Mouse (Mus musculus) inflammation-experienced regulatory T-cells, adult 6 months (primary cell): Measurements from ENCODE around the gene Arl5c. TPM values are rescaled to one million over a fixed set of nuclear protein-coding genes. Genes with fewer than 3 reads are reported as not detected.

Source experiments
- ATAC-seq: one replicate; pipeline ENCODE4 v1.8.0; 2017
- polyA plus RNA-seq, 3 experiments: library from polyadenylated mRNA; unstranded; fragments of 100-300 nt; shearing (Covaris generic); gene quantifications; one replicate each; pipeline ENCODE4 v1.2.1; 2017

The Arl5c gene
- polyA plus RNA-seq, 3 experiments from 2014 or later = 43.8 to 60.5 (median 53.2) TPM

- ATAC-seq = peak; percentile 66
Measured at GRCm38 (mm10) chr11:97987551-97988526, 8.1 kb downstream of the Arl5c start.

GRCm38 (mm10) chr11:97986738-97987465 is 9.1 kb downstream of the Arl5c start:
- no peak for ATAC-seq

GRCm38 (mm10) chr11:97985727-97986677 is 10.0 kb downstream of the Arl5c start, which contains the start of gene Plxdc1:
Gene Plxdc1 (minus strand): TSS chr11:97986444.
- no peak for ATAC-seq

- no peak for ATAC-seq
Measured at GRCm38 (mm10) chr11:97983983-97984382, 12.0 kb downstream of the Arl5c start.

- ATAC-seq = no peak
Measured at GRCm38 (mm10) chr11:97983506-97983905, 12.5 kb downstream of the Arl5c start.

- no peak for ATAC-seq
Measured at GRCm38 (mm10) chr11:97982721-97983120, 13.3 kb downstream of the Arl5c start.

- ATAC-seq = no peak
Measured at GRCm38 (mm10) chr11:97980531-97980966, 15.4 kb downstream of the Arl5c start.

- no peak for ATAC-seq
Measured at GRCm38 (mm10) chr11:97979824-97980495, 16.0 kb downstream of the Arl5c start.

GRCm38 (mm10) chr11:97978392-97978791 is 17.6 kb downstream of the Arl5c start:
- no peak for ATAC-seq

GRCm38 (mm10) chr11:97977797-97978196 is 18.2 kb downstream of the Arl5c start:
- no peak for ATAC-seq

- ATAC-seq = no peak
Measured at GRCm38 (mm10) chr11:97974746-97975145, 21.2 kb downstream of the Arl5c start.

GRCm38 (mm10) chr11:97974141-97974540 is 21.8 kb downstream of the Arl5c start:
- no peak for ATAC-seq

- ATAC-seq = no peak
Measured at GRCm38 (mm10) chr11:97972434-97972833, 23.5 kb downstream of the Arl5c start.

GRCm38 (mm10) chr11:97971232-97971631 is 24.7 kb downstream of the Arl5c start:
- no peak for ATAC-seq

GRCm38 (mm10) chr11:97970771-97971170 is 25.2 kb downstream of the Arl5c start:
- ATAC-seq = no peak

GRCm38 (mm10) chr11:97968385-97968784 is 27.6 kb downstream of the Arl5c start:
- no peak for ATAC-seq

GRCm38 (mm10) chr11:97967114-97967513 is 28.9 kb downstream of the Arl5c start:
- no peak for ATAC-seq

GRCm38 (mm10) chr11:97960907-97961306 is 35.1 kb downstream of the Arl5c start:
- no peak for ATAC-seq

- no peak for ATAC-seq
Measured at GRCm38 (mm10) chr11:97959300-97959680, 36.7 kb downstream of the Arl5c start.

- ATAC-seq = no peak
Measured at GRCm38 (mm10) chr11:97958641-97959299, 37.2 kb downstream of the Arl5c start.
